Mouse (Mus musculus): ENCODE measurements at regions not wholly inside any gene's neighbourhood (a gene's known extent, or its start where the extent isn't known, plus 50 kb on each side); places are given as distances from the start of the nearest gene placed in this dataset.

DNA sequence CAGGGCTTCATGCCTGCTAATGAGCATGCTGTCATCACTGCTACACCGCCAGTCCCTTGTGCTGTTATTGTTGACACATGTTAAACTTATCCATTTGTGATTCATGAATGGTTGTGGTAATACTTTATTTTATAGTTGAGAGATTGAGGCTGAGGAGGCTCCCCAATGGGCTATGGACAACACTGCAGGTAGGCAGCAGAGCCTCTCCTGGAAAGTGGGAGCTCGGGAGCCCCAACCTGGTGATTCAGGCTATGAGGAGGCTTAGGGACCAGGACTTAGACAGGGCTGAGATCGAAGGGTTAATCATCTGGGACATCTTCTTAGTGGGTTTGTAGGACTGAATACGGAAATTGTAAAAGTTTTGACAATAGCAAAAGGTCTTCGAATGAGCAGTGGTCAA, 307.4 kb downstream of the Etnk1 start:
- H3K4me2 ChIP-seq (replicated peaks): no peak overlapping the region
- H3K9ac ChIP-seq: no peak overlapping the region
- no peaks in the 10 kb centered on the region for H3K36me3 ChIP-seq
- H3K27ac ChIP-seq: no peak overlapping the region
- no peaks in the 10 kb centered on the region for H3K4me1 ChIP-seq
- no peaks in the 10 kb centered on the region for H3K9me3 ChIP-seq
- 91% methylated on average over 5 of the region's 5 CpGs for WGBS
- no peak for ATAC-seq (ENCODE audit: insufficient number of reproducible peaks, insufficient read depth, low FRiP score, low TSS enrichment)
- H3K4me3 ChIP-seq: no peak overlapping the region
- H3K27me3 ChIP-seq: no peaks in the 10 kb centered on the region

DNA sequence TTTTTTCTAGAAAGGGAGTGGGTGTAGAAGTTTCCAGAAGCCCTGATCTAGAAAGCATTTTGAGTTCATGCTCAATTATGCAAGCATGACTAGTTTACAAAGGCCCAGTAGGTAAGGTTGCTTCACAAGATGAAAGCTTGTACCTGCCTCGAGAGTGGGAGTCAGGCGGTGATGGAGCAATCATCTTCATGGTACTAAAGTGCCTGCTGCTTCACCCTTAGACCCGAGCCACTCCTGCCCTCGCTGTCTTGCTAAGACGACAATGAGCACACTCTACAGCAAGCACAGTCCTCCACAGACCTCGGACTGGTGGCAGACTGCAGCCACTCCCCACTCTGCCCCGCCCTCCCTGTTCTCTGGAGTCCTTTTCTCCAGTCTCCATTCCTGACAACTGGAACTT, 308.3 kb downstream of the Etnk1 start:
- H3K4me3 ChIP-seq: no peak overlapping the region
- no peaks in the 10 kb centered on the region for H3K27me3 ChIP-seq
- no peak overlapping the region for H3K27ac ChIP-seq
- no peaks in the 10 kb centered on the region for H3K4me1 ChIP-seq
- 76% methylated on average over 7 of the region's 7 CpGs for WGBS
- H3K9ac ChIP-seq: no peak overlapping the region
- H3K9me3 ChIP-seq: no peaks in the 10 kb centered on the region
- H3K4me2 ChIP-seq (replicated peaks): no peak overlapping the region
- H3K36me3 ChIP-seq: no peaks in the 10 kb centered on the region
- ATAC-seq (ENCODE audit: insufficient number of reproducible peaks, insufficient read depth, low FRiP score, low TSS enrichment): no peak

GRCm38 (mm10) chr6:143477396-143477795, 310.4 kb downstream of the Etnk1 start:
- no peak overlapping the region for H3K9ac ChIP-seq
- WGBS: 100% methylated on average over 2 of the region's 2 CpGs
- H3K27ac ChIP-seq: no peak overlapping the region
- no peak for ATAC-seq (ENCODE audit: insufficient number of reproducible peaks, insufficient read depth, low FRiP score, low TSS enrichment)
- H3K36me3 ChIP-seq: no peaks in the 10 kb centered on the region
- H3K27me3 ChIP-seq: no peaks in the 10 kb centered on the region
- no peaks in the 10 kb centered on the region for H3K4me1 ChIP-seq
- no peak overlapping the region for H3K4me3 ChIP-seq
- no peaks in the 10 kb centered on the region for H3K9me3 ChIP-seq
- H3K4me2 ChIP-seq (replicated peaks): no peak overlapping the region

DNA sequence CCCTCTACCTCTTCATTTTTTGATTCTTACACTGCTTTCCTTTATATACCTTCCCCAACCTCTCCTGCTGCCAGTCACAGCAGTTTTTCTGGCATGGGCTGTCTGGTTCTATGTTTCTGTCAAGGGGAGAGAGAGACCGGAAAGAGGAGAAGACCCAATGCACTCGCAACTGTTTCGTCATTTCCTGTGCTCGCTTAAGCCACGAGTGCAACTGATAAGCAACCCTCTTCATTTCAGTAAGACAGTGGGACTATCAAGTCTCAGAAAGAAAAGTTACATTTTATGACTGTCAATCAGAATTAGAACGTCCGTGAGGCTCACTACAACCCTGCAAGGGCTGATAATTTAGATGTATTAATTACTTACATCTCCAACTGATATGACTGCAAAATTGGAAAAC, 312.2 kb downstream of the Etnk1 start:
- no peak overlapping the region for H3K4me2 ChIP-seq (replicated peaks)
- no peak overlapping the region for H3K4me3 ChIP-seq
- no peaks in the 10 kb centered on the region for H3K27me3 ChIP-seq
- H3K9ac ChIP-seq: no peak overlapping the region
- no peaks in the 10 kb centered on the region for H3K9me3 ChIP-seq
- WGBS: 62% methylated on average over 7 of the region's 7 CpGs
- no peak overlapping the region for H3K27ac ChIP-seq
- no peaks in the 10 kb centered on the region for H3K36me3 ChIP-seq
- no peaks in the 10 kb centered on the region for H3K4me1 ChIP-seq
- no peak for ATAC-seq (ENCODE audit: insufficient number of reproducible peaks, insufficient read depth, low FRiP score, low TSS enrichment)

DNA sequence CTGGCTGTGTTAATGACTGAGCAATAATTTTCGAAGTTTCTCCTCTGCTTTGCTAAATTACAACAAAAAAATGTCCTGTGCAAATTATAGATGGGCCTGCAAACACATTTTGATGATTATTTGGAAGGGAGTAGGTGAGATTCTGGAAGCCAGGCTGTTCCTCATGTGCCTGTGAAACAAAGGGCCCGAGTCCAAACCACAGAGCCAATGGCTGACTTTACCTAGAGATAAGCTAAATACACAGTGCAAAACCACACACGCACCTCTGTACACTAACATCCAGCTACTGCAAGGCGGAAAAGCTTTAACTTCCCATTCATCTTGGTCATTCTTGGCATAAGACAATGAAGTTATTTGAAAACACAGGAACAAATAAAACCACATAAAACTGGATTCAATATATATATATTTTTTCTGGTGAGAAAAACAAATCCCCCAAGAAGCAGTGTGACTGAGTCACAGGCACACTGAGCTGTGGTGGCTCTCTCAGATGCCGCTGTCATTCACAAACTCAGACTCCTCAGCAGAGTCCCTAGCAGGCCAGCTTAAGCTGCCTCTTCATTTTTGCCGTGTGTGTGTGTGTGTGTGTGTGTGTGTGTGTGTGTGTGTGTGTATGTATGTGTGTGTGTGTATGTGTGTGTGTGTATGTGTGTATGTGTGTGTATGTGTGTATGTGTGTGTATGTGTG, 312.8 kb downstream of the Etnk1 start:
- Histone ChIP-seq H3K9ac (no peak overlapping the region), H3K4me3 (no peak overlapping the region), H3K4me2 (replicated peaks) (no peak overlapping the region), H3K9me3 (no peaks in the 10 kb centered on the region), H3K27me3 (no peaks in the 10 kb centered on the region), H3K4me1 (no peaks in the 10 kb centered on the region), H3K27ac (no peak overlapping the region), H3K36me3 (no peaks in the 10 kb centered on the region)
- WGBS: 82% methylated on average over 6 of the region's 6 CpGs
- ATAC-seq (ENCODE audit: insufficient number of reproducible peaks, insufficient read depth, low FRiP score, low TSS enrichment): no peak

- 87% methylated on average over 4 of the region's 4 CpGs for WGBS
Observed at GRCm38 (mm10) chr6:143482272-143482671, 315.3 kb downstream of the Etnk1 start.

DNA sequence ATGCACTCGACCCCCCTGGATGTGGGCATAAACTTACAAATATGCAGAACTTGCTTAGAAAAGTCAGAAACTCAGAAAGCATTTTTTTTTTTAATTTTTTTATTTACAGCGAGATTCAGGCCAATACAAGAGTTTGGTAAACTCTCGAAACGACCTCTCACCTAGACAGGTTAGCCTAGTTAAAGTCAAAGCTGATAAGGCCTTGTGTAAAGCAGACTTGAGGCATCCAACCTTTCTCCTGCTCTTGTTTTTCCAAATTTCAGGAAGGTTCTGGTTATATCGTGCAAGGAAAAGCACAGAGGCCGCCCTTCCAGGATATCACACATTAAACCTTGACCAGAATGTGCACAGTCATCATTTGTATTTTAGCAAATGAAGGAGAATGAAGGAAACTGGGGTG, 315.8 kb downstream of the Etnk1 start:
- ATAC-seq (ENCODE audit: insufficient number of reproducible peaks, insufficient read depth, low FRiP score, low TSS enrichment): no peak
- Histone ChIP-seq H3K4me3 (no peak overlapping the region), H3K27ac (no peak overlapping the region), H3K27me3 (no peaks in the 10 kb centered on the region), H3K36me3 (no peaks in the 10 kb centered on the region), H3K9me3 (no peaks in the 10 kb centered on the region), H3K4me1 (no peaks in the 10 kb centered on the region), H3K4me2 (replicated peaks) (no peak overlapping the region), H3K9ac (no peak overlapping the region)
- 90% methylated on average over 6 of the region's 6 CpGs for WGBS

More at GRCm38 (mm10) chr6:143482272-143482671, 315.3 kb downstream of the Etnk1 start:
- Histone ChIP-seq H3K27ac (no peak overlapping the region), H3K4me1 (no peaks in the 10 kb centered on the region), H3K36me3 (no peaks in the 10 kb centered on the region), H3K4me2 (replicated peaks) (no peak overlapping the region), H3K9me3 (no peaks in the 10 kb centered on the region), H3K9ac (no peak overlapping the region), H3K27me3 (no peaks in the 10 kb centered on the region), H3K4me3 (no peak overlapping the region)
- ATAC-seq (ENCODE audit: insufficient number of reproducible peaks, insufficient read depth, low FRiP score, low TSS enrichment): no peak

GRCm38 (mm10) chr6:143484941-143485340, 317.9 kb downstream of the Etnk1 start:
- no peak overlapping the region for H3K9ac ChIP-seq
- H3K4me3 ChIP-seq: no peak overlapping the region
- H3K36me3 ChIP-seq: no peaks in the 10 kb centered on the region
- no peak overlapping the region for H3K27ac ChIP-seq
- no peaks in the 10 kb centered on the region for H3K4me1 ChIP-seq
- WGBS: 94% methylated on average over 6 of the region's 6 CpGs
- no peak for ATAC-seq (ENCODE audit: insufficient number of reproducible peaks, insufficient read depth, low FRiP score, low TSS enrichment)
- no peaks in the 10 kb centered on the region for H3K27me3 ChIP-seq
- peaks cover 3% of the 10 kb centered on the region; the same call in 1 of the 2 replicates for H3K9me3 ChIP-seq
- H3K4me2 ChIP-seq (replicated peaks): no peak overlapping the region

DNA sequence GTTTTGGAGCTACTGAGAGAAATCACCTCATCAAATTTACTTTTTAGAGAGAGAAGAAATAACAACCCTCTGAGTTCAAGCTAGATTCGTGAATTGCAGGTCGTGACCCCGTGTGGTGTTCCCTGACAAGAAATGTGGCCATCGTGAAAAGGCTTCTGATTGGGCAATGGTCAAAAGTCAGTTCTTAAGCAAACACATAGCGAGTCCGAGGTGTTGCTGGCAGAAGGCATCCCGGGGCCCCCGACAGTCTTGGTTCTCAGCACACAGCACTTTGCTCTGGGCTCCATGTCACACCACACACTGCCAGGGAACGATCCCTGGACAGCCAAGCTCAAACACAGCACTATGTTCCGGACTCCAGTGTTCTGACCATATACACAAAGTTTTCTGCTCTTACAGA, 320.0 kb downstream of the Etnk1 start:
- Histone ChIP-seq H3K27ac (no peak overlapping the region), H3K4me2 (replicated peaks) (no peak overlapping the region), H3K9ac (no peak overlapping the region), H3K4me3 (no peak overlapping the region), H3K36me3 (no peaks in the 10 kb centered on the region), H3K27me3 (no peaks in the 10 kb centered on the region), H3K9me3 (peaks cover 3% of the 10 kb centered on the region; the same call in 1 of the 2 replicates), H3K4me1 (no peaks in the 10 kb centered on the region)
- 74% methylated on average over 10 of the region's 10 CpGs for WGBS
- no peak for ATAC-seq (ENCODE audit: insufficient number of reproducible peaks, insufficient read depth, low FRiP score, low TSS enrichment)

DNA sequence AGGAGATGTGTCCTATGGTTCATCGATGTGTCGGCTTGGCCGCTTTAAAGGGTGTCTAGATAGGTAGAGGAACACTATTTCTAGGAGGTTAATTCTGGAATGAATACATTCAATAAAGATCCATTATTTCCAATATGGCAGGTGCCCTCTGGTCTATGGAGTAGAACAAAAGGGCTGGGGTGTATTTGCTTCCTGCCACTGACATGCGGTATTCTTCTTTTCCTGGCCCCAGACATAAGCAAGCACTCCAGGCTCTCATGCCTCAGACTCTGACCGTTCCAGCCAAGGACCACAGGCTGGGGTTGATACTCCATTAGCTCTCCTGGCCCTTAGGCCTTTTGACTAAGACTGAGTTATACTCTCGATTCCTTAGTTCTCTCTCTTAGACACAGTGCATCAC, 323.0 kb downstream of the Etnk1 start:
- 96% methylated on average over 6 of the region's 6 CpGs for WGBS
- ATAC-seq (ENCODE audit: insufficient number of reproducible peaks, insufficient read depth, low FRiP score, low TSS enrichment): no peak
- H3K9ac ChIP-seq: no peak overlapping the region
- H3K4me3 ChIP-seq: no peak overlapping the region
- H3K9me3 ChIP-seq: peaks cover 3% of the 10 kb centered on the region; the same call in 1 of the 2 replicates
- H3K4me1 ChIP-seq: no peaks in the 10 kb centered on the region
- no peaks in the 10 kb centered on the region for H3K36me3 ChIP-seq
- H3K4me2 ChIP-seq (replicated peaks): no peak overlapping the region
- H3K27me3 ChIP-seq: peaks cover 10% of the 10 kb centered on the region
- H3K27ac ChIP-seq: no peak overlapping the region

- Histone ChIP-seq H3K9me3 (peaks cover 3% of the 10 kb centered on the region; the same call in 1 of the 2 replicates), H3K4me1 (no peaks in the 10 kb centered on the region), H3K36me3 (no peaks in the 10 kb centered on the region), H3K27ac (no peak overlapping the region), H3K4me2 (replicated peaks) (no peak overlapping the region), H3K9ac (no peak overlapping the region), H3K4me3 (no peak overlapping the region), H3K27me3 (peaks cover 19% of the 10 kb centered on the region)
- 88% methylated on average over 5 of the region's 5 CpGs for WGBS
- ATAC-seq (ENCODE audit: insufficient number of reproducible peaks, insufficient read depth, low FRiP score, low TSS enrichment): no peak
Observed at GRCm38 (mm10) chr6:143491380-143491779, 324.4 kb downstream of the Etnk1 start.

GRCm38 (mm10) chr6:143493543-143493942, 326.5 kb downstream of the Etnk1 start:
- Histone ChIP-seq H3K4me2 (replicated peaks) (no peak overlapping the region), H3K27me3 (peaks cover 28% of the 10 kb centered on the region), H3K9me3 (peaks cover 3% of the 10 kb centered on the region; the same call in 1 of the 2 replicates), H3K36me3 (no peaks in the 10 kb centered on the region), H3K4me3 (no peak overlapping the region), H3K4me1 (no peaks in the 10 kb centered on the region), H3K27ac (no peak overlapping the region), H3K9ac (no peak overlapping the region)
- 89% methylated on average over 3 of the region's 3 CpGs for WGBS
- no peak for ATAC-seq (ENCODE audit: insufficient number of reproducible peaks, insufficient read depth, low FRiP score, low TSS enrichment)
